Mouse (Mus musculus): Measurements from ENCODE around the gene Tec. TPM values are rescaled to one million over a fixed set of nuclear protein-coding genes. Genes with fewer than 3 reads are reported as not detected.

Tec gene
- polyA plus RNA-seq, 1 experiment from 2014 or later: 7.9 TPM

- Histone ChIP-seq H3K4me1 (no peaks in the 10 kb centered on the region), H3K4me3 (replicated peaks) (no peak overlapping the region), H3K9ac (no peak overlapping the region), H3K4me2 (replicated peaks) (no peak overlapping the region), H3K9me3 (replicated peaks) (no peaks in the 10 kb centered on the region), H3K27ac (replicated peaks) (no peak overlapping the region), H3K36me3 (no peaks in the 10 kb centered on the region), H3K27me3 (no peaks in the 10 kb centered on the region)
- 72% methylated on average over 18 of the region's 18 CpGs for WGBS
- ATAC-seq (ENCODE audit: insufficient number of reproducible peaks, low FRiP score, low TSS enrichment, low read depth): no peak
These were observed 36.9 kb upstream of the Tec start for GRCm38 (mm10) chr5:72904903-72905790.

GRCm38 (mm10) chr5:72902876-72903516, 34.7 kb upstream of the Tec start:
- H3K36me3 ChIP-seq: no peaks in the 10 kb centered on the region
- no peak overlapping the region for H3K4me3 ChIP-seq (replicated peaks)
- no peak overlapping the region for H3K4me2 ChIP-seq (replicated peaks)
- H3K9me3 ChIP-seq (replicated peaks): no peaks in the 10 kb centered on the region
- 57% methylated on average over 3 of the region's 3 CpGs for WGBS
- ATAC-seq (ENCODE audit: insufficient number of reproducible peaks, low FRiP score, low TSS enrichment, low read depth): no peak
- H3K27ac ChIP-seq (replicated peaks): no peak overlapping the region
- H3K9ac ChIP-seq: no peak overlapping the region
- H3K4me1 ChIP-seq: no peaks in the 10 kb centered on the region
- H3K27me3 ChIP-seq: no peaks in the 10 kb centered on the region

GRCm38 (mm10) chr5:72902312-72902711, 34.0 kb upstream of the Tec start:
- no peak for ATAC-seq (ENCODE audit: insufficient number of reproducible peaks, low FRiP score, low TSS enrichment, low read depth)
- no peaks in the 10 kb centered on the region for H3K36me3 ChIP-seq
- H3K27ac ChIP-seq (replicated peaks): no peak overlapping the region
- no peaks in the 10 kb centered on the region for H3K27me3 ChIP-seq
- no peaks in the 10 kb centered on the region for H3K4me1 ChIP-seq
- H3K4me2 ChIP-seq (replicated peaks): no peak overlapping the region
- 63% methylated on average over 3 of the region's 3 CpGs for WGBS
- H3K9me3 ChIP-seq (replicated peaks): no peaks in the 10 kb centered on the region
- H3K4me3 ChIP-seq (replicated peaks): no peak overlapping the region
- no peak overlapping the region for H3K9ac ChIP-seq

GRCm38 (mm10) chr5:72901866-72902265, 33.6 kb upstream of the Tec start:
- WGBS: 86% methylated on average over 4 of the region's 4 CpGs

GRCm38 (mm10) chr5:72899255-72899654, 31.0 kb upstream of the Tec start:
- H3K36me3 ChIP-seq: no peaks in the 10 kb centered on the region
- no peaks in the 10 kb centered on the region for H3K9me3 ChIP-seq (replicated peaks)
- no peaks in the 10 kb centered on the region for H3K27me3 ChIP-seq
- no peak overlapping the region for H3K4me3 ChIP-seq (replicated peaks)
- no peak overlapping the region for H3K27ac ChIP-seq (replicated peaks)
- no peak overlapping the region for H3K4me2 ChIP-seq (replicated peaks)
- H3K9ac ChIP-seq: no peak overlapping the region
- H3K4me1 ChIP-seq: no peaks in the 10 kb centered on the region
- no peak for ATAC-seq (ENCODE audit: insufficient number of reproducible peaks, low FRiP score, low TSS enrichment, low read depth)
- WGBS: 90% methylated on average over 8 of the region's 8 CpGs

More at GRCm38 (mm10) chr5:72901866-72902265, 33.6 kb upstream of the Tec start:
- Histone ChIP-seq H3K9me3 (replicated peaks) (no peaks in the 10 kb centered on the region), H3K27ac (replicated peaks) (no peak overlapping the region), H3K4me2 (replicated peaks) (no peak overlapping the region), H3K36me3 (no peaks in the 10 kb centered on the region), H3K4me3 (replicated peaks) (no peak overlapping the region), H3K9ac (no peak overlapping the region), H3K4me1 (no peaks in the 10 kb centered on the region), H3K27me3 (no peaks in the 10 kb centered on the region)
- no peak for ATAC-seq (ENCODE audit: insufficient number of reproducible peaks, low FRiP score, low TSS enrichment, low read depth)

- no peaks in the 10 kb centered on the region for H3K4me1 ChIP-seq
- H3K27me3 ChIP-seq: no peaks in the 10 kb centered on the region
- H3K4me3 ChIP-seq (replicated peaks): no peak overlapping the region
- whole genome bisulfite sequencing: 31% methylated on average over 6 of the region's 6 CpGs
- no peak overlapping the region for H3K4me2 ChIP-seq (replicated peaks)
- no peaks in the 10 kb centered on the region for H3K9me3 ChIP-seq (replicated peaks)
- ATAC-seq (ENCODE audit: insufficient number of reproducible peaks, low FRiP score, low TSS enrichment, low read depth): no peak
- no peak overlapping the region for H3K9ac ChIP-seq
- no peak overlapping the region for H3K27ac ChIP-seq (replicated peaks)
- H3K36me3 ChIP-seq: no peaks in the 10 kb centered on the region
These were observed 29.7 kb upstream of the Tec start for GRCm38 (mm10) chr5:72897998-72898397.

GRCm38 (mm10) chr5:72896478-72897279, 28.4 kb upstream of the Tec start:
- no peaks in the 10 kb centered on the region for H3K27me3 ChIP-seq
- WGBS: 77% methylated on average over 18 of the region's 18 CpGs
- H3K4me1 ChIP-seq: 0 out of 2 replicates have a peak, but pooled peaks cover under 1% of the 10 kb centered on the region
- H3K36me3 ChIP-seq: no peaks in the 10 kb centered on the region
- no peak overlapping the region for H3K27ac ChIP-seq (replicated peaks)
- no peaks in the 10 kb centered on the region for H3K9me3 ChIP-seq (replicated peaks)
- no peak overlapping the region for H3K4me2 ChIP-seq (replicated peaks)
- no peak for ATAC-seq (ENCODE audit: insufficient number of reproducible peaks, low FRiP score, low TSS enrichment, low read depth)
- H3K4me3 ChIP-seq (replicated peaks): no peak overlapping the region
- H3K9ac ChIP-seq: no peak overlapping the region

- H3K9ac ChIP-seq: no peak overlapping the region
- no peak overlapping the region for H3K4me2 ChIP-seq (replicated peaks)
- no peak overlapping the region for H3K4me3 ChIP-seq (replicated peaks)
- no peaks in the 10 kb centered on the region for H3K9me3 ChIP-seq (replicated peaks)
- H3K27ac ChIP-seq (replicated peaks): no peak overlapping the region
- no peaks in the 10 kb centered on the region for H3K36me3 ChIP-seq
- 93% methylated on average over 11 of the region's 11 CpGs for WGBS
- no peaks in the 10 kb centered on the region for H3K27me3 ChIP-seq
- no peak for ATAC-seq (ENCODE audit: insufficient number of reproducible peaks, low FRiP score, low TSS enrichment, low read depth)
- H3K4me1 ChIP-seq: 0 out of 2 replicates have a peak, but pooled peaks cover 4% of the 10 kb centered on the region
These were observed 27.0 kb upstream of the Tec start for GRCm38 (mm10) chr5:72895261-72895660.

- no peak overlapping the region for H3K4me2 ChIP-seq (replicated peaks)
- 59% methylated on average over 5 of the region's 5 CpGs for WGBS
- H3K4me3 ChIP-seq (replicated peaks): no peak overlapping the region
- no peaks in the 10 kb centered on the region for H3K36me3 ChIP-seq
- H3K9me3 ChIP-seq (replicated peaks): no peaks in the 10 kb centered on the region
- ATAC-seq (ENCODE audit: insufficient number of reproducible peaks, low FRiP score, low TSS enrichment, low read depth): no peak
- no peak overlapping the region for H3K27ac ChIP-seq (replicated peaks)
- H3K9ac ChIP-seq: no peak overlapping the region
- H3K4me1 ChIP-seq: 0 out of 2 replicates have a peak, but pooled peaks cover 4% of the 10 kb centered on the region
- H3K27me3 ChIP-seq: no peaks in the 10 kb centered on the region
These were observed 25.7 kb upstream of the Tec start for GRCm38 (mm10) chr5:72893987-72894386.

- ATAC-seq (ENCODE audit: insufficient number of reproducible peaks, low FRiP score, low TSS enrichment, low read depth): no peak
- no peaks in the 10 kb centered on the region for H3K27me3 ChIP-seq
- no peak overlapping the region for H3K4me2 ChIP-seq (replicated peaks)
- H3K9me3 ChIP-seq (replicated peaks): no peaks in the 10 kb centered on the region
- 0 out of 2 replicates have a peak, but pooled peaks cover 4% of the 10 kb centered on the region for H3K4me1 ChIP-seq
- H3K4me3 ChIP-seq (replicated peaks): no peak overlapping the region
- 7% methylated on average over 12 of the region's 12 CpGs for WGBS
- H3K36me3 ChIP-seq: no peaks in the 10 kb centered on the region
- no peak overlapping the region for H3K9ac ChIP-seq
- H3K27ac ChIP-seq (replicated peaks): no peak overlapping the region
These were observed 23.3 kb upstream of the Tec start for GRCm38 (mm10) chr5:72891534-72891933.

GRCm38 (mm10) chr5:72888260-72888659, 20.0 kb upstream of the Tec start:
- H3K27me3 ChIP-seq: no peaks in the 10 kb centered on the region
- ATAC-seq (ENCODE audit: insufficient number of reproducible peaks, low FRiP score, low TSS enrichment, low read depth): no peak
- 0 out of 2 replicates have a peak, but pooled peaks cover 4% of the 10 kb centered on the region for H3K4me1 ChIP-seq
- no peaks in the 10 kb centered on the region for H3K36me3 ChIP-seq
- no peak overlapping the region for H3K4me2 ChIP-seq (replicated peaks)
- no peak overlapping the region for H3K4me3 ChIP-seq (replicated peaks)
- no peak overlapping the region for H3K9ac ChIP-seq
- WGBS: 84% methylated on average over 7 of the region's 7 CpGs
- no peaks in the 10 kb centered on the region for H3K9me3 ChIP-seq (replicated peaks)
- no peak overlapping the region for H3K27ac ChIP-seq (replicated peaks)
